Mouse (Mus musculus) adrenal gland, postnatal 36 days (tissue): ENCODE measurements around the gene Msh5. TPM values are rescaled to one million over a fixed set of nuclear protein-coding genes. Genes with fewer than 3 reads are reported as not detected.

Source experiments
- DNase-seq, 2 experiments: peaks; one replicate each; pipeline ENCODE4 v3.0.0; 2021; ENCODE audit warnings: mixed read lengths in 1 of 2
- long read RNA-seq, 2 experiments: library from polyadenylated mRNA; stranded (forward); transcript quantifications; one replicate each; pipeline ENCODE4 v2.0.0; 2021; ENCODE audit warnings: borderline sequencing depth in 2 of 2
- total RNA-seq, 2 experiments: library from RNA; stranded (reverse); gene quantifications; 2 replicates each; pipeline ENCODE4 v1.2.3; 2021

Gene Msh5
- total RNA-seq: 1 to 10 TPM in 1 of 2 experiments, under 1 TPM in 1; 0.95 to 1.6 TPM
- long read RNA-seq, experiment 1: 0 reads
- long read RNA-seq, experiment 2, partial matches to known transcripts: 0 of 1 reads
- long read RNA-seq, experiment 2, other reads (novel, unspliced or antisense): 1 of 1 reads

GRCm38 (mm10) chr17:35046681-35047455 lies at the start of gene Msh5:
Msh5 (minus strand) TSS chr17:35046745.
- peak; percentile 96 to 97 for DNase-seq

GRCm38 (mm10) chr17:35094475-35095365 lies 48.2 kb upstream of the Msh5 start:
- DNase-seq: no peak

- no peak for DNase-seq
Observed at GRCm38 (mm10) chr17:35092403-35093198, 46.1 kb upstream of the Msh5 start.

GRCm38 (mm10) chr17:35090166-35090932 lies 43.8 kb upstream of the Msh5 start:
- DNase-seq: peak in 1 of 2 experiments; percentile 26

- peak; percentile 95 to 96 for DNase-seq
Observed at GRCm38 (mm10) chr17:35088825-35089644, 42.5 kb upstream of the Msh5 start, which contains the start of gene Abhd16a. Abhd16a (plus strand) TSS chr17:35089263.

GRCm38 (mm10) chr17:35088151-35088550 lies 41.6 kb upstream of the Msh5 start:
- no peak for DNase-seq

- DNase-seq: no peak
Observed at GRCm38 (mm10) chr17:35085208-35085865, 38.8 kb upstream of the Msh5 start, which contains the start of gene Ly6g6f. Ly6g6f (minus strand) TSS chr17:35085610.

- no peak for DNase-seq
Observed at GRCm38 (mm10) chr17:35083929-35084497, 37.5 kb upstream of the Msh5 start.

- DNase-seq: no peak
Observed at GRCm38 (mm10) chr17:35082841-35083576, 36.5 kb upstream of the Msh5 start.

GRCm38 (mm10) chr17:35080710-35081109 lies 34.2 kb upstream of the Msh5 start:
- DNase-seq: no peak

GRCm38 (mm10) chr17:35080248-35080647 lies 33.7 kb upstream of the Msh5 start:
- no peak for DNase-seq

- no peak for DNase-seq
Observed at GRCm38 (mm10) chr17:35079778-35080177, 33.2 kb upstream of the Msh5 start.

GRCm38 (mm10) chr17:35077786-35078233 lies 31.3 kb upstream of the Msh5 start, which contains the start of gene Ly6g6d:
Ly6g6d (minus strand) TSS chr17:35078065.
- peak; percentile 36 to 55 for DNase-seq

- no peak for DNase-seq
Observed at GRCm38 (mm10) chr17:35077285-35077684, 30.7 kb upstream of the Msh5 start.

GRCm38 (mm10) chr17:35076507-35077176 lies 30.1 kb upstream of the Msh5 start, which contains the start of gene Ly6g6e:
Ly6g6e (plus strand) TSS chr17:35076902.
- DNase-seq: no peak

- no peak for DNase-seq
Observed at GRCm38 (mm10) chr17:35074097-35074496, 27.6 kb upstream of the Msh5 start.

- no peak for DNase-seq
Observed at GRCm38 (mm10) chr17:35071454-35071853, 24.9 kb upstream of the Msh5 start.
